Mouse (Mus musculus): ENCODE results near the gene Ly6g6e. TPM values are rescaled to one million over a fixed set of nuclear protein-coding genes. Genes with fewer than 3 reads are reported as not detected.
A peak's percentile ranks its signal among the peaks of the same experiment; 100 is the strongest.

The Ly6g6e gene
- total and polyA plus RNA-seq, 2 experiments: 0.33 to 0.37 TPM

GRCm38 (mm10) chr17:35100196-35100765, 23.6 kb downstream of the Ly6g6e start:
- 83% methylated on average over 10 of the region's 10 CpGs for WGBS
- peaks cover 9% of the 10 kb centered on the region for H3K36me3 ChIP-seq (ENCODE audit: control insufficient read depth, insufficient read depth, low read length)

GRCm38 (mm10) chr17:35101161-35101560, 24.5 kb downstream of the Ly6g6e start:
- Histone ChIP-seq H3K27ac (replicated peaks; ENCODE audit: insufficient read depth, low read depth, low read length) (no peak overlapping the region), H3K36me3 (ENCODE audit: control insufficient read depth, insufficient read depth, low read length) (peaks cover 9% of the 10 kb centered on the region), H3K4me3 (ENCODE audit: insufficient read depth, low read depth, low read length) (no peak overlapping the region), H3K27me3 (ENCODE audit: control insufficient read depth, insufficient read depth, low read length) (no peaks in the 10 kb centered on the region), H3K9ac (ENCODE audit: low read depth, low read length) (no peak overlapping the region), H3K79me2 (ENCODE audit: control insufficient read depth, insufficient read depth, low read length) (no peaks in the 10 kb centered on the region), H3K4me1 (ENCODE audit: control insufficient read depth, insufficient read depth, low read length) (peaks cover 7% of the 10 kb centered on the region; the same call in 1 of the 2 replicates)
- TF ChIP-seq POLR2A (IDR thresholded peaks at IDR 0.05; ENCODE audit: extremely low read depth, insufficient read depth, low read length): no peak
- no peak for TF ChIP-seq CTCF (IDR thresholded peaks at IDR 0.05; ENCODE audit: low read depth, low read length)
- WGBS: 86% methylated on average over 11 of the region's 11 CpGs
- DNase-seq (ENCODE audit: extremely low read depth, low read depth, low spot score): no peak

More at GRCm38 (mm10) chr17:35100196-35100765, 23.6 kb downstream of the Ly6g6e start:
- Histone ChIP-seq H3K27me3 (ENCODE audit: control insufficient read depth, insufficient read depth, low read length) (no peaks in the 10 kb centered on the region), H3K9ac (ENCODE audit: low read depth, low read length) (no peak overlapping the region), H3K4me3 (ENCODE audit: insufficient read depth, low read depth, low read length) (no peak overlapping the region), H3K79me2 (ENCODE audit: control insufficient read depth, insufficient read depth, low read length) (no peaks in the 10 kb centered on the region), H3K4me1 (ENCODE audit: control insufficient read depth, insufficient read depth, low read length) (peaks cover 7% of the 10 kb centered on the region; the same call in 1 of the 2 replicates), H3K27ac (replicated peaks; ENCODE audit: insufficient read depth, low read depth, low read length) (no peak overlapping the region)
- DNase-seq (ENCODE audit: extremely low read depth, low read depth, low spot score): no peak
- no peak for TF ChIP-seq POLR2A (IDR thresholded peaks at IDR 0.05; ENCODE audit: extremely low read depth, insufficient read depth, low read length)
- TF ChIP-seq CTCF (IDR thresholded peaks at IDR 0.05; ENCODE audit: low read depth, low read length): no peak

- no peak overlapping the region for H3K27ac ChIP-seq (replicated peaks; ENCODE audit: insufficient read depth, low read depth, low read length)
- 86% methylated on average over 8 of the region's 8 CpGs for WGBS
- no peak overlapping the region for H3K4me3 ChIP-seq (ENCODE audit: insufficient read depth, low read depth, low read length)
- TF ChIP-seq POLR2A (IDR thresholded peaks at IDR 0.05; ENCODE audit: extremely low read depth, insufficient read depth, low read length) (no peak), CTCF (IDR thresholded peaks at IDR 0.05; ENCODE audit: low read depth, low read length) (no peak)
- H3K4me1 ChIP-seq (ENCODE audit: control insufficient read depth, insufficient read depth, low read length): peaks cover 7% of the 10 kb centered on the region; the same call in 1 of the 2 replicates
- H3K79me2 ChIP-seq (ENCODE audit: control insufficient read depth, insufficient read depth, low read length): no peaks in the 10 kb centered on the region
- H3K9ac ChIP-seq (ENCODE audit: low read depth, low read length): no peak overlapping the region
- no peaks in the 10 kb centered on the region for H3K27me3 ChIP-seq (ENCODE audit: control insufficient read depth, insufficient read depth, low read length)
- no peak for DNase-seq (ENCODE audit: extremely low read depth, low read depth, low spot score)
- H3K36me3 ChIP-seq (ENCODE audit: control insufficient read depth, insufficient read depth, low read length): peaks cover 9% of the 10 kb centered on the region
These were observed 25.6 kb downstream of the Ly6g6e start for GRCm38 (mm10) chr17:35102299-35102698.

- no peak overlapping the region for H3K4me3 ChIP-seq (ENCODE audit: insufficient read depth, low read depth, low read length)
- H3K27ac ChIP-seq (replicated peaks; ENCODE audit: insufficient read depth, low read depth, low read length): no peak overlapping the region
- WGBS: 17% methylated on average over 6 of the region's 6 CpGs
- H3K36me3 ChIP-seq (ENCODE audit: control insufficient read depth, insufficient read depth, low read length): peaks cover 8% of the 10 kb centered on the region
- peaks cover 7% of the 10 kb centered on the region; the same call in 1 of the 2 replicates for H3K4me1 ChIP-seq (ENCODE audit: control insufficient read depth, insufficient read depth, low read length)
- peak; percentile 72 for DNase-seq (ENCODE audit: extremely low read depth, low read depth, low spot score)
- TF ChIP-seq POLR2A (IDR thresholded peaks at IDR 0.05; ENCODE audit: extremely low read depth, insufficient read depth, low read length) (no peak), CTCF (IDR thresholded peaks at IDR 0.05; ENCODE audit: low read depth, low read length) (no peak)
- H3K79me2 ChIP-seq (ENCODE audit: control insufficient read depth, insufficient read depth, low read length): no peaks in the 10 kb centered on the region
- H3K9ac ChIP-seq (ENCODE audit: low read depth, low read length): no peak overlapping the region
- no peaks in the 10 kb centered on the region for H3K27me3 ChIP-seq (ENCODE audit: control insufficient read depth, insufficient read depth, low read length)
These were observed 26.6 kb downstream of the Ly6g6e start for GRCm38 (mm10) chr17:35103221-35103690.

GRCm38 (mm10) chr17:35104079-35104478, 27.4 kb downstream of the Ly6g6e start:
- H3K4me3 ChIP-seq (ENCODE audit: insufficient read depth, low read depth, low read length): no peak overlapping the region
- H3K79me2 ChIP-seq (ENCODE audit: control insufficient read depth, insufficient read depth, low read length): no peaks in the 10 kb centered on the region
- peaks cover 7% of the 10 kb centered on the region; the same call in 1 of the 2 replicates for H3K4me1 ChIP-seq (ENCODE audit: control insufficient read depth, insufficient read depth, low read length)
- peaks cover 8% of the 10 kb centered on the region for H3K36me3 ChIP-seq (ENCODE audit: control insufficient read depth, insufficient read depth, low read length)
- TF ChIP-seq CTCF (IDR thresholded peaks at IDR 0.05; ENCODE audit: low read depth, low read length) (no peak), POLR2A (IDR thresholded peaks at IDR 0.05; ENCODE audit: extremely low read depth, insufficient read depth, low read length) (no peak)
- no peaks in the 10 kb centered on the region for H3K27me3 ChIP-seq (ENCODE audit: control insufficient read depth, insufficient read depth, low read length)
- H3K27ac ChIP-seq (replicated peaks; ENCODE audit: insufficient read depth, low read depth, low read length): no peak overlapping the region
- H3K9ac ChIP-seq (ENCODE audit: low read depth, low read length): no peak overlapping the region
- DNase-seq (ENCODE audit: extremely low read depth, low read depth, low spot score): no peak
- 97% methylated on average over 7 of the region's 7 CpGs for WGBS

GRCm38 (mm10) chr17:35104754-35105153, 28.1 kb downstream of the Ly6g6e start:
- DNase-seq (ENCODE audit: extremely low read depth, low read depth, low spot score): no peak
- H3K36me3 ChIP-seq (ENCODE audit: control insufficient read depth, insufficient read depth, low read length): peaks cover 8% of the 10 kb centered on the region
- H3K4me1 ChIP-seq (ENCODE audit: control insufficient read depth, insufficient read depth, low read length): peaks cover 7% of the 10 kb centered on the region; the same call in 1 of the 2 replicates
- no peak for TF ChIP-seq POLR2A (IDR thresholded peaks at IDR 0.05; ENCODE audit: extremely low read depth, insufficient read depth, low read length)
- TF ChIP-seq CTCF (IDR thresholded peaks at IDR 0.05; ENCODE audit: low read depth, low read length): no peak
- H3K27me3 ChIP-seq (ENCODE audit: control insufficient read depth, insufficient read depth, low read length): no peaks in the 10 kb centered on the region
- 84% methylated on average over 6 of the region's 6 CpGs for WGBS
- no peak overlapping the region for H3K27ac ChIP-seq (replicated peaks; ENCODE audit: insufficient read depth, low read depth, low read length)
- H3K4me3 ChIP-seq (ENCODE audit: insufficient read depth, low read depth, low read length): no peak overlapping the region
- no peaks in the 10 kb centered on the region for H3K79me2 ChIP-seq (ENCODE audit: control insufficient read depth, insufficient read depth, low read length)
- no peak overlapping the region for H3K9ac ChIP-seq (ENCODE audit: low read depth, low read length)

All from liver, adult 2 months (tissue).